Mouse (Mus musculus): ENCODE measurements around the gene Pax2. TPM values are rescaled to one million over a fixed set of nuclear protein-coding genes. Genes with fewer than 3 reads are reported as not detected.
A peak's percentile ranks its signal among the peaks of the same experiment; 100 is the strongest.

Gene Pax2
- polyA plus RNA-seq, 1 experiment from 2014 or later, result not detected

GRCm38 (mm10) chr19:44791981-44792380 lies 36.1 kb downstream of the Pax2 start:
- Histone ChIP-seq H3K4me2 (no peak overlapping the region), H3K4me3 (ENCODE audit: low read depth, low read length) (no peak overlapping the region), H3K27ac (ENCODE audit: low read depth, low read length) (no peak overlapping the region), H3K27me3 (ENCODE audit: control insufficient read depth, insufficient read depth, low read length) (peaks cover 15% of the 10 kb centered on the region), H3K9ac (ENCODE audit: low read depth, low read length) (no peak overlapping the region), H3K36me3 (ENCODE audit: control insufficient read depth, insufficient read depth, low read length) (no peaks in the 10 kb centered on the region), H3K9me3 (replicated peaks; ENCODE audit: control insufficient read depth, low read length) (no peaks in the 10 kb centered on the region), H3K4me1 (ENCODE audit: control insufficient read depth, insufficient read depth, low read length) (no peaks in the 10 kb centered on the region)
- ATAC-seq (replicated peaks; ENCODE audit: insufficient number of reproducible peaks, low FRiP score, low TSS enrichment), result no peak
- WGBS (ENCODE audit: insufficient replicate concordance), result 70% methylated on average over 4 of the region's 4 CpGs

- H3K4me3 ChIP-seq (ENCODE audit: low read depth, low read length), result no peak overlapping the region
- no peaks in the 10 kb centered on the region for H3K9me3 ChIP-seq (replicated peaks; ENCODE audit: control insufficient read depth, low read length)
- H3K4me2 ChIP-seq, result no peak overlapping the region
- peaks cover 10% of the 10 kb centered on the region; the same call in 1 of the 2 replicates for H3K4me1 ChIP-seq (ENCODE audit: control insufficient read depth, insufficient read depth, low read length)
- H3K9ac ChIP-seq (ENCODE audit: low read depth, low read length), result no peak overlapping the region
- no peaks in the 10 kb centered on the region for H3K36me3 ChIP-seq (ENCODE audit: control insufficient read depth, insufficient read depth, low read length)
- no peak for ATAC-seq (replicated peaks; ENCODE audit: insufficient number of reproducible peaks, low FRiP score, low TSS enrichment)
- peaks cover 12% of the 10 kb centered on the region for H3K27me3 ChIP-seq (ENCODE audit: control insufficient read depth, insufficient read depth, low read length)
- 12% methylated on average over 21 of the region's 21 CpGs for WGBS (ENCODE audit: insufficient replicate concordance)
- no peak overlapping the region for H3K27ac ChIP-seq (ENCODE audit: low read depth, low read length)
Measured at GRCm38 (mm10) chr19:44797110-44798060, 41.5 kb downstream of the Pax2 start.

- peaks cover 8% of the 10 kb centered on the region; the same call in 1 of the 2 replicates for H3K27me3 ChIP-seq (ENCODE audit: control insufficient read depth, insufficient read depth, low read length)
- no peaks in the 10 kb centered on the region for H3K36me3 ChIP-seq (ENCODE audit: control insufficient read depth, insufficient read depth, low read length)
- H3K4me3 ChIP-seq (ENCODE audit: low read depth, low read length), result no peak overlapping the region
- no peak overlapping the region for H3K4me2 ChIP-seq
- peaks cover 10% of the 10 kb centered on the region; the same call in 1 of the 2 replicates for H3K4me1 ChIP-seq (ENCODE audit: control insufficient read depth, insufficient read depth, low read length)
- WGBS (ENCODE audit: insufficient replicate concordance), result 83% methylated on average over 6 of the region's 6 CpGs
- H3K27ac ChIP-seq (ENCODE audit: low read depth, low read length), result no peak overlapping the region
- no peak for ATAC-seq (replicated peaks; ENCODE audit: insufficient number of reproducible peaks, low FRiP score, low TSS enrichment)
- no peaks in the 10 kb centered on the region for H3K9me3 ChIP-seq (replicated peaks; ENCODE audit: control insufficient read depth, low read length)
- no peak overlapping the region for H3K9ac ChIP-seq (ENCODE audit: low read depth, low read length)
Measured at GRCm38 (mm10) chr19:44798731-44799130, 42.9 kb downstream of the Pax2 start.

- Histone ChIP-seq H3K9ac (ENCODE audit: low read depth, low read length) (no peak overlapping the region), H3K4me3 (ENCODE audit: low read depth, low read length) (no peak overlapping the region), H3K9me3 (replicated peaks; ENCODE audit: control insufficient read depth, low read length) (no peaks in the 10 kb centered on the region), H3K36me3 (ENCODE audit: control insufficient read depth, insufficient read depth, low read length) (no peaks in the 10 kb centered on the region), H3K27me3 (ENCODE audit: control insufficient read depth, insufficient read depth, low read length) (peaks cover 11% of the 10 kb centered on the region; the same call in 1 of the 2 replicates), H3K4me2 (no peak overlapping the region), H3K27ac (ENCODE audit: low read depth, low read length) (no peak overlapping the region), H3K4me1 (ENCODE audit: control insufficient read depth, insufficient read depth, low read length) (peaks cover 10% of the 10 kb centered on the region; the same call in 1 of the 2 replicates)
- no peak for ATAC-seq (replicated peaks; ENCODE audit: insufficient number of reproducible peaks, low FRiP score, low TSS enrichment)
- 62% methylated on average over 5 of the region's 5 CpGs for WGBS (ENCODE audit: insufficient replicate concordance)
Measured at GRCm38 (mm10) chr19:44799156-44799555, 43.3 kb downstream of the Pax2 start.

GRCm38 (mm10) chr19:44800327-44800726 lies 44.5 kb downstream of the Pax2 start:
- WGBS (ENCODE audit: insufficient replicate concordance), result 42% methylated on average over 6 of the region's 6 CpGs
- peak overlapping the region; percentile 16; the same call in 1 of the 2 replicates for H3K9ac ChIP-seq (ENCODE audit: low read depth, low read length)

GRCm38 (mm10) chr19:44808734-44809133 lies 52.9 kb downstream of the Pax2 start:
- Histone ChIP-seq H3K9me3 (replicated peaks; ENCODE audit: control insufficient read depth, low read length) (no peaks in the 10 kb centered on the region), H3K9ac (ENCODE audit: low read depth, low read length) (no peak overlapping the region), H3K4me3 (ENCODE audit: low read depth, low read length) (no peak overlapping the region), H3K4me1 (ENCODE audit: control insufficient read depth, insufficient read depth, low read length) (no peaks in the 10 kb centered on the region), H3K27me3 (ENCODE audit: control insufficient read depth, insufficient read depth, low read length) (peaks cover 30% of the 10 kb centered on the region), H3K36me3 (ENCODE audit: control insufficient read depth, insufficient read depth, low read length) (no peaks in the 10 kb centered on the region), H3K4me2 (no peak overlapping the region), H3K27ac (ENCODE audit: low read depth, low read length) (no peak overlapping the region)
- 5% methylated on average over 8 of the region's 8 CpGs for WGBS (ENCODE audit: insufficient replicate concordance)
- ATAC-seq (replicated peaks; ENCODE audit: insufficient number of reproducible peaks, low FRiP score, low TSS enrichment), result no peak

More at GRCm38 (mm10) chr19:44800327-44800726, 44.5 kb downstream of the Pax2 start:
- Histone ChIP-seq H3K4me2 (no peak overlapping the region), H3K27ac (ENCODE audit: low read depth, low read length) (no peak overlapping the region), H3K9me3 (replicated peaks; ENCODE audit: control insufficient read depth, low read length) (no peaks in the 10 kb centered on the region), H3K4me1 (ENCODE audit: control insufficient read depth, insufficient read depth, low read length) (peaks cover 10% of the 10 kb centered on the region; the same call in 1 of the 2 replicates), H3K36me3 (ENCODE audit: control insufficient read depth, insufficient read depth, low read length) (no peaks in the 10 kb centered on the region), H3K27me3 (ENCODE audit: control insufficient read depth, insufficient read depth, low read length) (peaks cover 15% of the 10 kb centered on the region; the same call in 1 of the 2 replicates), H3K4me3 (ENCODE audit: low read depth, low read length) (no peak overlapping the region)
- ATAC-seq (replicated peaks; ENCODE audit: insufficient number of reproducible peaks, low FRiP score, low TSS enrichment), result no peak

GRCm38 (mm10) chr19:44812666-44813429 lies 57.0 kb downstream of the Pax2 start:
- Histone ChIP-seq H3K27me3 (ENCODE audit: control insufficient read depth, insufficient read depth, low read length) (peaks cover 25% of the 10 kb centered on the region), H3K9me3 (replicated peaks; ENCODE audit: control insufficient read depth, low read length) (no peaks in the 10 kb centered on the region), H3K9ac (ENCODE audit: low read depth, low read length) (no peak overlapping the region), H3K27ac (ENCODE audit: low read depth, low read length) (no peak overlapping the region), H3K36me3 (ENCODE audit: control insufficient read depth, insufficient read depth, low read length) (no peaks in the 10 kb centered on the region), H3K4me2 (no peak overlapping the region), H3K4me1 (ENCODE audit: control insufficient read depth, insufficient read depth, low read length) (no peaks in the 10 kb centered on the region), H3K4me3 (ENCODE audit: low read depth, low read length) (no peak overlapping the region)
- no peak for ATAC-seq (replicated peaks; ENCODE audit: insufficient number of reproducible peaks, low FRiP score, low TSS enrichment)
- 55% methylated on average over 13 of the region's 13 CpGs for WGBS (ENCODE audit: insufficient replicate concordance)

GRCm38 (mm10) chr19:44815111-44815510 lies 59.3 kb downstream of the Pax2 start:
- Histone ChIP-seq H3K36me3 (ENCODE audit: control insufficient read depth, insufficient read depth, low read length) (no peaks in the 10 kb centered on the region), H3K27me3 (ENCODE audit: control insufficient read depth, insufficient read depth, low read length) (peaks cover 10% of the 10 kb centered on the region), H3K4me2 (no peak overlapping the region), H3K4me1 (ENCODE audit: control insufficient read depth, insufficient read depth, low read length) (no peaks in the 10 kb centered on the region), H3K9me3 (replicated peaks; ENCODE audit: control insufficient read depth, low read length) (no peaks in the 10 kb centered on the region), H3K4me3 (ENCODE audit: low read depth, low read length) (no peak overlapping the region), H3K27ac (ENCODE audit: low read depth, low read length) (no peak overlapping the region), H3K9ac (ENCODE audit: low read depth, low read length) (no peak overlapping the region)
- no peak for ATAC-seq (replicated peaks; ENCODE audit: insufficient number of reproducible peaks, low FRiP score, low TSS enrichment)
- WGBS (ENCODE audit: insufficient replicate concordance), result 74% methylated on average over 3 of the region's 3 CpGs
